Mouse (Mus musculus): Measurements from ENCODE around the gene Gm21970. TPM values are rescaled to one million over a fixed set of nuclear protein-coding genes. Genes with fewer than 3 reads are reported as not detected.

Gm21970 gene
- polyA plus RNA-seq, 1 experiment from 2014 or later: not detected

DNA sequence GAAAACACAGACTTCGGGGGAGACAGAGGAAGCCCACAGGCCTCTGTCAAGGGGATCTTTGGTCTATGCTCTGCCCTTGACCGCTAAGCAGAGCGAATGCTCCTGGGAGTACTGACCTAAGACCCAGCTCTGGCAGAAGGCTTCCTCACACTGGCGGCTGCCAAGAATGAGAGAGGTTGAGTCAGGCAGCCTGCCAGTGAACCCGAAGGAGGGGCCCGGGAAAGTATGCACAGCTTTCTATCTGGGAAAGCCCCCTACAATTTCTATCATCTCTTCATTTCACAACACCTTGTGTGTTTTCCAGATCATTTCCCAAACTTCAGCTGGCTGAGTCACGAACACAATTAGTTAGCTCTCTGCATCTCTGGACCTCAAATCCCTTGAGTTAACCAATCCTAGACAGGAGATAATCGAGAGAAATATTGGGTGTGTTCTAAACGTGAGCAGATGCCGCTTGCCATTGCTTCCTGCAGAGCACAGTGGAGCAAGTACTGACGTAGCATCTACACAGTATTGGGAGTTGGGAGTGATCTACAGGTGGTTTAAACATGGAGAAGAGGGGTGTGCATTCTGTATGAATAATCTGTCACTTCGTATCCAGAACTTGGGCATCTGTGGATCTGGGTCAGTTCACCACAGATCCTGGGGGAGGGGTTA is 28.8 kb upstream of the Gm21970 start:
- Histone ChIP-seq H3K9ac (ENCODE audit: low read depth, low read length) (no peak overlapping the region), H3K27ac (ENCODE audit: low read depth, low read length) (peak overlapping the region; percentile 77), H3K4me3 (ENCODE audit: low read depth, low read length) (no peak overlapping the region), H3K9me3 (replicated peaks; ENCODE audit: control insufficient read depth, low read length) (no peaks in the 10 kb centered on the region), H3K4me2 (peak overlapping the region; percentile 18; the same call in 1 of the 2 replicates), H3K36me3 (ENCODE audit: control insufficient read depth, insufficient read depth, low read length) (no peaks in the 10 kb centered on the region), H3K27me3 (ENCODE audit: control insufficient read depth, insufficient read depth, low read length) (no peaks in the 10 kb centered on the region), H3K4me1 (ENCODE audit: control insufficient read depth, insufficient read depth, low read length) (peaks cover 12% of the 10 kb centered on the region; the same call in 1 of the 2 replicates)
- peak; percentile 49; the same call in 1 of the 2 replicates for ATAC-seq (replicated peaks; ENCODE audit: insufficient number of reproducible peaks, low FRiP score, low TSS enrichment)
- 56% methylated on average over 12 of the region's 12 CpGs for WGBS (ENCODE audit: insufficient replicate concordance)

DNA sequence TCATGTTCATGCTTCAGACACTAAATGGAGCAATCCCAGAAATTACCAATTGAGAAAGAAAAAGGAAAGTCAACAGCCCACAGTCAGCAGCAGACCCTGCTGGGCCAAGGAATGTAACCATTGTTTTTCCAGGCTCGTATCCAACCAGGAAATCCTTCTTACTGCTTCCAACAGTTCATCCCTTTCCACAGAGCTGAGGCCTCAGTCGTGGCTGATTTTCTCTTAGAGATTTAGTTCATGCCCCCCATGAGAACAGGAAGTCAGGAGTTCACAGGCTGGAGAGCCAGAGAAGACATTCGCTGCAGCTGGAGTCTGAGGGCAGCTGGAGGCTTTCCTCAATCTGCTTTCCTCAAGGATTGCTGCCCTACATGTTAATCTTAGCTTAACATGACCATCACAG is 28.0 kb upstream of the Gm21970 start:
- no peak overlapping the region for H3K9ac ChIP-seq (ENCODE audit: low read depth, low read length)
- peak overlapping the region; percentile 77 for H3K27ac ChIP-seq (ENCODE audit: low read depth, low read length)
- H3K4me2 ChIP-seq: 0 out of 2 replicates have a peak overlapping the region, but pooled peaks have one; percentile 18
- peaks cover 11% of the 10 kb centered on the region; the same call in 1 of the 2 replicates for H3K4me1 ChIP-seq (ENCODE audit: control insufficient read depth, insufficient read depth, low read length)
- no peaks in the 10 kb centered on the region for H3K27me3 ChIP-seq (ENCODE audit: control insufficient read depth, insufficient read depth, low read length)
- H3K36me3 ChIP-seq (ENCODE audit: control insufficient read depth, insufficient read depth, low read length): no peaks in the 10 kb centered on the region
- no peak overlapping the region for H3K4me3 ChIP-seq (ENCODE audit: low read depth, low read length)
- WGBS (ENCODE audit: insufficient replicate concordance): 28% methylated on average over 3 of the region's 3 CpGs
- ATAC-seq (replicated peaks; ENCODE audit: insufficient number of reproducible peaks, low FRiP score, low TSS enrichment): no peak; the same call in 1 of the 2 replicates
- H3K9me3 ChIP-seq (replicated peaks; ENCODE audit: control insufficient read depth, low read length): no peaks in the 10 kb centered on the region

DNA sequence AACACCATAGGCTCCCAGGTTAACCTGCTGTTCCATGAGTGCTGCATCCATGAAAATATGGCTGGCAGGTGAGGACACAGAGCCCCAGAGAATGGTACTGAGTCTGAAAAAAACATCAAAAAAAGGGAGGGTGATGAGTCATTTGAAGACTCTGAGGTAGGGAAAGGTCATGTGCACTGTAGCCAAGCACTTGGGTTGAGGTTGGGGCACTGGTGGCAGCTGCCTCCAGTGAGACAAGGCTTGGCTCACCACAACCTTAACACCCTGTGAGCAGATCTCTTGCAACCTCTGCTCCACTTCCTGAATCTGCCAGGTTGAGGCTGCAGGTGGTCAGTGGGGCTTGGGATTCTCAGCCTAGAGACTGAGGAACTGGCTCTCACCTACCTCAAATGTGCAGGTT is 25.0 kb upstream of the Gm21970 start:
- Histone ChIP-seq H3K9me3 (replicated peaks; ENCODE audit: control insufficient read depth, low read length) (no peaks in the 10 kb centered on the region), H3K36me3 (ENCODE audit: control insufficient read depth, insufficient read depth, low read length) (no peaks in the 10 kb centered on the region), H3K27me3 (ENCODE audit: control insufficient read depth, insufficient read depth, low read length) (no peaks in the 10 kb centered on the region), H3K4me2 (no peak overlapping the region), H3K4me3 (ENCODE audit: low read depth, low read length) (no peak overlapping the region), H3K27ac (ENCODE audit: low read depth, low read length) (no peak overlapping the region), H3K4me1 (ENCODE audit: control insufficient read depth, insufficient read depth, low read length) (peaks cover 11% of the 10 kb centered on the region; the same call in 1 of the 2 replicates), H3K9ac (ENCODE audit: low read depth, low read length) (no peak overlapping the region)
- no peak for ATAC-seq (replicated peaks; ENCODE audit: insufficient number of reproducible peaks, low FRiP score, low TSS enrichment)

DNA sequence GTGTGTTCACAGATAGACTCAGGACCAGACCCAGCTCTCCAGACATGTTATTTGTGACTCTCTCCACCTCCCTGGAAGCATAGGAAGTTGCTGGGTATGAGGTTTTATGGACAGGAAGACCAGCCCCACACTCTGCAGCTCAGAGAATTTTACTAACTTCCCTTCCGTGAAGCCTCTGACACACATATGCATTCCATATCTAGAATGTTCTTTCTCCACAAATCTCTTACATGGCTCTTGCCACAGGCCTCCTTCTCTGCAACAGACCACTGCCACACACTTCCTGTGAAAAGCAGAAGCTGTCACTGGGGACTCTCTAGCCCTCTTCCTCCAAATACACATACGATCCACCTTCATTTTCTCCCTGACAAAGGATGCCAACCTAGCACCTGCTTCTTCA is 24.5 kb upstream of the Gm21970 start:
- Histone ChIP-seq H3K4me1 (ENCODE audit: control insufficient read depth, insufficient read depth, low read length) (peaks cover 10% of the 10 kb centered on the region), H3K4me2 (no peak overlapping the region), H3K9me3 (replicated peaks; ENCODE audit: control insufficient read depth, low read length) (no peaks in the 10 kb centered on the region), H3K36me3 (ENCODE audit: control insufficient read depth, insufficient read depth, low read length) (no peaks in the 10 kb centered on the region), H3K9ac (ENCODE audit: low read depth, low read length) (no peak overlapping the region), H3K27me3 (ENCODE audit: control insufficient read depth, insufficient read depth, low read length) (no peaks in the 10 kb centered on the region), H3K4me3 (ENCODE audit: low read depth, low read length) (no peak overlapping the region), H3K27ac (ENCODE audit: low read depth, low read length) (no peak overlapping the region)
- WGBS (ENCODE audit: insufficient replicate concordance): 80% methylated on average over 2 of the region's 2 CpGs
- ATAC-seq (replicated peaks; ENCODE audit: insufficient number of reproducible peaks, low FRiP score, low TSS enrichment): no peak

- peak within 1 kb of the TSS; percentile 97 for H3K9ac ChIP-seq (ENCODE audit: low read depth, low read length)
- H3K4me2 ChIP-seq: peak within 1 kb of the TSS; percentile 83
- H3K36me3 ChIP-seq (ENCODE audit: control insufficient read depth, insufficient read depth, low read length): peaks cover 3% of the 10 kb centered on the region; the same call in 1 of the 2 replicates
- peaks cover 5% of the 10 kb centered on the region for H3K4me1 ChIP-seq (ENCODE audit: control insufficient read depth, insufficient read depth, low read length)
- peak; percentile 92 for ATAC-seq (replicated peaks; ENCODE audit: insufficient number of reproducible peaks, low FRiP score, low TSS enrichment)
- peak within 1 kb of the TSS; percentile 96 for H3K27ac ChIP-seq (ENCODE audit: low read depth, low read length)
- H3K9me3 ChIP-seq (replicated peaks; ENCODE audit: control insufficient read depth, low read length): no peaks in the 10 kb centered on the region
- under 1% methylated on average over 62 of the region's 62 CpGs for WGBS (ENCODE audit: insufficient replicate concordance)
- H3K4me3 ChIP-seq (ENCODE audit: low read depth, low read length): peak within 1 kb of the TSS; percentile 86
- no peaks in the 10 kb centered on the region for H3K27me3 ChIP-seq (ENCODE audit: control insufficient read depth, insufficient read depth, low read length)
Observed at GRCm38 (mm10) chr16:91372577-91373472, 18.7 kb upstream of the Gm21970 start, which contains the start of gene Ifnar2. Gene Ifnar2, plus strand, starts transcription at chr16:91372783.

DNA sequence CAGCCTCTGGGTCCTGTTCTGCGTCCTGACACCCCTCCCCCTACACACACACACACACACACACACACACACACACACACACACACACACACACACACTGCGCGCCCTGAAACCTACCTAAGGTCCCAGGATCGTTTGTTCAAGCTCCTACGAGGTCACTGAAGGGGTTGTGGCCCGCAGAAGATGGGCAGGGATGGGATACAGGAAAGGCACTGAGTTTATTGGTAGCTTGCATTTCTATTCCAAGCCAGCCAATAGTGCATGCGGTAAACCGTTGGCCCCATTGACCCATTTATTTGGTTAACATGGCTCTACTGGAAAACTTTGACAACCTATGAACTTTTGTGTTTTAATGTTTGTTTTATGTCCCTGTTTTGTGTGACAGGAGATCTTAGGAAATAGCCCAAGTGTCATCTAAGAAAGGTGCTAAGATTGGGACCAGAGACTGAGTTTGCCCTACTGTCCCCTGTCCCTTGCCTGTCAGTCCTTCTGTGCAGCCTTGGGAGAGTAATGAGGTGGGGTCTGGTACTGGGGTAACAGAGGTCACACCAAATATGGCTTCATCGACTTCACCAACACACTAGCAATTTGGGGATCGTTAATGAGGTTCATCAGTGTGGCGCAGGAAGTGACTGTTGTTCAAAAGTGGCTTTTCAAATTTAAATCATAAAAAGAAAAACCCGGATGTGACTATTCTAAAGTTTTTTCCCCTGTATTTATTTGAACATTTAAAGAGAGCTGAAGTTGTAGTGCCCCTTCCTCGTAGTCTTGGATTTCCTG is 17.9 kb upstream of the Gm21970 start:
- Histone ChIP-seq H3K4me3 (ENCODE audit: low read depth, low read length) (peak overlapping the region; percentile 86), H3K9me3 (replicated peaks; ENCODE audit: control insufficient read depth, low read length) (no peaks in the 10 kb centered on the region), H3K4me1 (ENCODE audit: control insufficient read depth, insufficient read depth, low read length) (peaks cover 11% of the 10 kb centered on the region), H3K9ac (ENCODE audit: low read depth, low read length) (peak overlapping the region; percentile 97), H3K27ac (ENCODE audit: low read depth, low read length) (peak overlapping the region; percentile 96), H3K27me3 (ENCODE audit: control insufficient read depth, insufficient read depth, low read length) (no peaks in the 10 kb centered on the region), H3K36me3 (ENCODE audit: control insufficient read depth, insufficient read depth, low read length) (peaks cover 3% of the 10 kb centered on the region; the same call in 1 of the 2 replicates), H3K4me2 (peak overlapping the region; percentile 83)
- no peak for ATAC-seq (replicated peaks; ENCODE audit: insufficient number of reproducible peaks, low FRiP score, low TSS enrichment)
- WGBS (ENCODE audit: insufficient replicate concordance): 33% methylated on average over 13 of the region's 13 CpGs

- Histone ChIP-seq H3K9me3 (replicated peaks; ENCODE audit: control insufficient read depth, low read length) (no peaks in the 10 kb centered on the region), H3K36me3 (ENCODE audit: control insufficient read depth, insufficient read depth, low read length) (peaks cover 3% of the 10 kb centered on the region; the same call in 1 of the 2 replicates), H3K27me3 (ENCODE audit: control insufficient read depth, insufficient read depth, low read length) (no peaks in the 10 kb centered on the region), H3K4me1 (ENCODE audit: control insufficient read depth, insufficient read depth, low read length) (peaks cover 17% of the 10 kb centered on the region), H3K4me3 (ENCODE audit: low read depth, low read length) (peak overlapping the region; percentile 86), H3K9ac (ENCODE audit: low read depth, low read length) (no peak overlapping the region), H3K27ac (ENCODE audit: low read depth, low read length) (no peak overlapping the region), H3K4me2 (peak overlapping the region; percentile 83)
- 35% methylated on average over 3 of the region's 3 CpGs for WGBS (ENCODE audit: insufficient replicate concordance)
- no peak for ATAC-seq (replicated peaks; ENCODE audit: insufficient number of reproducible peaks, low FRiP score, low TSS enrichment)
Observed at GRCm38 (mm10) chr16:91374253-91374634, 17.3 kb upstream of the Gm21970 start.

- Histone ChIP-seq H3K36me3 (ENCODE audit: control insufficient read depth, insufficient read depth, low read length) (peaks cover 3% of the 10 kb centered on the region; the same call in 1 of the 2 replicates), H3K9ac (ENCODE audit: low read depth, low read length) (no peak overlapping the region), H3K27me3 (ENCODE audit: control insufficient read depth, insufficient read depth, low read length) (no peaks in the 10 kb centered on the region), H3K4me2 (no peak overlapping the region), H3K27ac (ENCODE audit: low read depth, low read length) (no peak overlapping the region), H3K4me1 (ENCODE audit: control insufficient read depth, insufficient read depth, low read length) (peaks cover 19% of the 10 kb centered on the region), H3K4me3 (ENCODE audit: low read depth, low read length) (no peak overlapping the region), H3K9me3 (replicated peaks; ENCODE audit: control insufficient read depth, low read length) (no peaks in the 10 kb centered on the region)
- 95% methylated on average over 10 of the region's 10 CpGs for WGBS (ENCODE audit: insufficient replicate concordance)
- no peak for ATAC-seq (replicated peaks; ENCODE audit: insufficient number of reproducible peaks, low FRiP score, low TSS enrichment)
Observed at GRCm38 (mm10) chr16:91376701-91377100, 14.8 kb upstream of the Gm21970 start.
